Mouse (Mus musculus) lung, adult 2 months (tissue): ENCODE measurements around the gene Insr. TPM values are rescaled to one million over a fixed set of nuclear protein-coding genes. Genes with fewer than 3 reads are reported as not detected.

ENCODE experiments used
- DNase-seq: peaks from one replicate; pipeline ENCODE4 v3.0.0; 2022
- H3K4me1 ChIP-seq: fragments of 200-500 bp; 2 replicates; pipeline ENCODE4 v1.6.1; 2011; ENCODE audit warnings: low read length; ENCODE audit not compliant: control insufficient read depth, insufficient read depth
- H3K4me3 ChIP-seq: fragments of 200-500 bp; replicated peaks from 2 replicates; pipeline ENCODE3; 2011; ENCODE audit warnings: low read depth, mild to moderate bottlenecking, control low read depth, low read length; ENCODE audit errors: extremely low read depth
- CTCF ChIP-seq: fragments of 200-500 bp; IDR thresholded peaks from 2 replicates; pipeline ENCODE4 v1.5.1; 2011; ENCODE audit warnings: mild to moderate bottlenecking, low read length, control low read depth; ENCODE audit not compliant: insufficient read depth
- POLR2A ChIP-seq: fragments of 200-500 bp; IDR thresholded peaks from 2 replicates; pipeline ENCODE4 v1.6.1; 2011; ENCODE audit warnings: low read depth, mild to moderate bottlenecking, control low read depth, low read length, borderline replicate concordance; ENCODE audit errors: extremely low read depth
- WGBS: fragments of 180-500 bp; shearing (Covaris S2); methylation state at CpG from one replicate; pipeline ENCODE4 v1.1.7; 2018; 5-methylcytosine and 5-hydroxymethylcytosine counted together
- polyA plus RNA-seq: library from polyadenylated mRNA; depleted of rRNA; stranded (reverse); fragments of >200 nt; gene quantifications from 2 replicates; pipeline ENCODE4 v1.2.3, GENCODE M21; 2012

The Insr gene
- polyA plus RNA-seq, 1 experiment = 24.6 TPM

- no peak overlapping the region for H3K4me3 ChIP-seq
- WGBS = 90% methylated on average over 9 of the region's 9 CpGs
- peaks cover 7% of the 10 kb centered on the region for H3K4me1 ChIP-seq
- DNase-seq = no peak
- TF ChIP-seq POLR2A = no peak
Observed at GRCm38 (mm10) chr8:3277266-3277665, 2.2 kb downstream of the Insr start.

GRCm38 (mm10) chr8:3276009-3276408, 3.4 kb downstream of the Insr start:
- no peak for DNase-seq
- TF ChIP-seq CTCF = no peak
- TF ChIP-seq POLR2A = no peak
- H3K4me1 ChIP-seq = peaks cover 7% of the 10 kb centered on the region
- WGBS = 86% methylated on average over 8 of the region's 8 CpGs
- no peak overlapping the region for H3K4me3 ChIP-seq

GRCm38 (mm10) chr8:3275189-3275588, 4.2 kb downstream of the Insr start:
- H3K4me3 ChIP-seq = no peak overlapping the region
- peaks cover 9% of the 10 kb centered on the region for H3K4me1 ChIP-seq
- 69% methylated on average over 5 of the region's 5 CpGs for WGBS
- no peak for DNase-seq
- TF ChIP-seq POLR2A = no peak
- TF ChIP-seq CTCF = no peak

- no peak for DNase-seq
- no peak overlapping the region for H3K4me3 ChIP-seq
- no peak for TF ChIP-seq CTCF
- no peak for TF ChIP-seq POLR2A
- peaks cover 9% of the 10 kb centered on the region for H3K4me1 ChIP-seq
- 89% methylated on average over 3 of the region's 3 CpGs for WGBS
Observed at GRCm38 (mm10) chr8:3273799-3274198, 5.6 kb downstream of the Insr start.

- TF ChIP-seq POLR2A (no peak), CTCF (no peak)
- DNase-seq = no peak
- Histone ChIP-seq H3K4me1 (peaks cover 5% of the 10 kb centered on the region; the same call in 1 of the 2 replicates), H3K4me3 (no peak overlapping the region)
- 73% methylated on average over 3 of the region's 3 CpGs for WGBS
Observed at GRCm38 (mm10) chr8:3267449-3267761, 12.0 kb downstream of the Insr start.

- 75% methylated on average over 6 of the region's 6 CpGs for WGBS
- TF ChIP-seq POLR2A (no peak), CTCF (no peak)
- DNase-seq = no peak
- Histone ChIP-seq H3K4me3 (no peak overlapping the region), H3K4me1 (peaks cover 5% of the 10 kb centered on the region; the same call in 1 of the 2 replicates)
Observed at GRCm38 (mm10) chr8:3266686-3267448, 12.6 kb downstream of the Insr start.

GRCm38 (mm10) chr8:3265182-3265581, 14.2 kb downstream of the Insr start:
- TF ChIP-seq POLR2A (no peak), CTCF (no peak)
- Histone ChIP-seq H3K4me3 (no peak overlapping the region), H3K4me1 (peaks cover 17% of the 10 kb centered on the region)
- 49% methylated on average over 3 of the region's 3 CpGs for WGBS
- DNase-seq = no peak

- H3K4me1 ChIP-seq = peaks cover 21% of the 10 kb centered on the region
- H3K4me3 ChIP-seq = no peak overlapping the region
- TF ChIP-seq POLR2A (no peak), CTCF (no peak)
- DNase-seq = no peak
- 81% methylated on average over 3 of the region's 3 CpGs for WGBS
Observed at GRCm38 (mm10) chr8:3262779-3263178, 16.6 kb downstream of the Insr start.

GRCm38 (mm10) chr8:3261101-3261500, 18.3 kb downstream of the Insr start:
- peaks cover 21% of the 10 kb centered on the region for H3K4me1 ChIP-seq
- DNase-seq = no peak
- 84% methylated on average over 5 of the region's 5 CpGs for WGBS
- no peak for TF ChIP-seq CTCF
- TF ChIP-seq POLR2A = no peak
- H3K4me3 ChIP-seq = no peak overlapping the region

- no peak overlapping the region for H3K4me3 ChIP-seq
- TF ChIP-seq POLR2A = no peak
- TF ChIP-seq CTCF = no peak
- 26% methylated on average over 9 of the region's 9 CpGs for WGBS
- peaks cover 18% of the 10 kb centered on the region for H3K4me1 ChIP-seq
- no peak for DNase-seq
Observed at GRCm38 (mm10) chr8:3260127-3260811, 19.1 kb downstream of the Insr start.
